Mouse (Mus musculus) T-helper 2 cell (primary cell): ENCODE results near the gene Apol9a.
"Not testable (repeated sequence)": the region's sequence is repeated elsewhere in the genome, so short reads cannot be mapped to it uniquely, and the experiment has no call there.

Source experiments
- in situ Hi-C: fragments of 300-600 bp; cut with MboI, MseI; formaldehyde crosslinking; loops from one replicate; pipeline ENCODE4 v1.15.1; 2025; ENCODE audit warnings: high pct_unique_total_duplicates

Apol9a gene

DNA sequence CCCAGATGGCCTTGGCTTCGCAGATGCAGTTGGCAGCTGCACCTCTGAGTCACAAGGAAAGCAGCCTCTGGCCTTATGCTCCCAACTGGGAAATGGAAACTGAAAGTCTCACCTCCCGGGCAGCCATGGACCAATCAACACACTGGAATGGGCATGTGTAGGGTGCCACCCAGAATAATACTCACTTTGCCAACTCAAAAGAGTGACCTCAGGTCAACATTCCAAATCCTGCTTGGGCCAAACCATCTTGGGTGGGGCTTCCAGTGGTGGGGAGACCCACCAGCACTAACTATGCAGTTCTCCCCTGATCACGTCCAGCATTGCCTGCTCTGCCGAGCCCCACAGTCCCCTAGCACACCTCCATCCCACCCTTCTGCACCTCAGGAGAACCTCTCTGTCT is at the start of gene Apol9a:
Gene Apol9a, minus strand, starts transcription at position 101 of the 400 bp plus-strand sequence.
- in situ Hi-C loops: not testable (repeated sequence)

DNA sequence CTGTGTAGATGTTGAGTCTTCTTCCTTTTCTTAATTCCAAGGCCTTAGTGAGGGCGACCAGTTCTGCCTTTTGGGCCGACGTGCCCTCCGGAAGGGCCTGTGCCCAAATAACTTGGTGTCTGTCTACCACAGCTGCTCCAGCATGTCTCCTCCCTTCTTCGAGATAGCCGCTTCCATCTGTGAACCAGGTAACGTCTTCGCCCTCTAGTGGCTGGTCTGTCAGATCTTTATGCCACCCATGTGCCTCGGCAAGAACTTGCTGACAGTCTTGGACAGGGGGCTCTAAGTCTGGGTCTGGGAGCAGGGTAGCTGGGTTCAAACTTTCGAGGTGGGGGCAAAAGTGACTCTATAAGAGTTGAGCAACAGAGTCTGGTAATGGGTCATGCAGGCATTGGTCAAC is 39.0 kb upstream of the Apol9a start:
- in situ Hi-C loops: loop anchor here (5.0 kb wide), 1 partner anchor 242 kb away; no protein-coding TSS in a partner anchor

GRCm38 (mm10) chr15:77447392-77447791 is 36.5 kb upstream of the Apol9a start, which contains the start of gene Apol7b:
Gene Apol7b (minus strand): TSS chr15:77447492.
- in situ Hi-C loops: not testable (repeated sequence)

- in situ Hi-C loops: not testable (repeated sequence)
Measured at GRCm38 (mm10) chr15:77445668-77446067, 34.7 kb upstream of the Apol9a start.

- in situ Hi-C loops: not testable (repeated sequence)
Measured at GRCm38 (mm10) chr15:77444746-77445145, 33.8 kb upstream of the Apol9a start.

DNA sequence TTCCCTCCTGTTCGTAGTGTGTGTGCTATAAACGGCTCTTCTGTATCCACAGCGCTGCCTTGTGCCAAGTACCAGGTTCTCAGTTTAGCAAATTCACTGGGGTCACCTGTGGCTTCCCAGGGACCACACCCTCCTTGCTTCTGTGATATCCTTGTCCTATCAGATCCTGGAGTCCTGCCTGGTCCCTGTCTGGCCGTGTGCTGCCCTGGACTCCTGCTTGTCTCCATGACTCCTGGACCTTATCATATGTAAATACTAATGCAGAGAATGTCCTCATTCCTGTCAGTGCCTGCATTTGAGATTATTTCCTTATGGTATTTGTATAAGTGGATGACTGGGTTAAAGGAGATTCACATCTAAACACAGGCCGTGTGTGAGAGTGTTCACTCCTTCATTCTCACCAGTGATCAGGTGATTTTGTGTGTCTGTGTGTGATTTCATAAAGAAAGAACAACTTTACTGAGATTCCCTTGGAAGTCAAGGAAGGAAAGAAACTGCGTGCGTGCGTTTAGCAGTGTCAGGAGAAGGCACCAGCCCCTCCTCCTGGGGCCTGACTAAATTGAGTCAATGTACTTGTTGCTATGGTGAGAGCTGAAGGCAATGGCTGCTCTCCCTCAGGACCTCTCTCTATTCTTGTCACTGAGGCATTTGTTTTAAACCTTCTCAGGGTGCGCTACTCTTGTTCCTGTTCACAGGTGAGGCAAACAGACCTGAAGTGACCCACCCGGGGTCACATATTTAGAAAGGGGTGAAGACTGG is 17.9 kb upstream of the Apol9a start:
- in situ Hi-C loops: not testable (repeated sequence)

DNA sequence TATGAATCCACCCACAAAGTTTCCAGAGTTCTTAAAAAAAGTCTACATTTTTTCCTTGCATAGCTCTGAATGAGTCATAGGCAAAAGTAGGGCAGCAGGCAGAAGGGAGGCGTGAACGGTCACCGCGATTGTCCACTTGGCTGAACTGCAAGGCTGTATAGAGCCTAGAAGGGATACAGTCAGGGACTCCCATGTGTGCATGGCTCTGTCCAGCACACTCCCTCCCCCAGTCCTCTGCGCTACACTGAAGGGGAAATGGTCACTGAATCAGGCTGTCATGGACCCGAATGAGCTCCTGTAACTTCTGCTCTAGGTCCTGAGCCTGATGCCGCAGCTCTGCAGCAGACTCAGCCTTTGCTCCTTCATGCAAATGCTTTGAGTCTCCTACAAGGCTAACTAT is 12.0 kb upstream of the Apol9a start:
- in situ Hi-C loops: not testable (repeated sequence)

- in situ Hi-C loops: not testable (repeated sequence)
Measured at GRCm38 (mm10) chr15:77419657-77420056, 8.7 kb upstream of the Apol9a start.

DNA sequence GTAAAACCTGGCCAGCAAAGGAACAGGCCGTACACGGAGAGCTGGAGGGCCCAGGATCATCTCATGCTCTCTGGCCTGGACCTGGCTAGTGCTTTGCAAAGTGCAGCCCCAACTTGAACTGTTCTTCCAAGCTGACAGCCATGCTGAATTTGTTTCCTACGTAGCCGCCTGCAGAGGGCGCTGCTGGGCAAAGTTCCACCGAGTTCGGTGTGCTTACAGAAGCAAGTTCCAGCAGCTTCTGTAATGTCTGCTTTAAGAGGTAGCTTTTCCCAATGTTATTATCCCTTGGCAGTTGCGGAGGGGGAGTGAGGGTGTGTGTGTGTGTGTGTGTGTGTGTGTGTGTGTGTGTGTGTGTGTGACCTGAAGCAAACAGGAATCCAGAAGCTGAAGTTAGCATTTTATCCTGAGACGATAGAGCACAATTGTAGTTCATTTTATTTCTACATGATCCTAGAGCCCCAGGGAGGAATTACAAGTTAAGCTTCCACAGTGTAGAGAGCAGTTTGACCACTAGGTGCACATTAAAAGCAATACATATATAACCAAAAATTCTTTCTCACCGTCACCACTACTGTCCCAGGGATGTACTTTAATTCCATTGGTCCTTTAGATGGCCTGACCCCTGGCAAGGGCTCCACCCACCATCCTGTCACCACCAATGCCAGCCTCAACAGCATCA is 5.9 kb upstream of the Apol9a start:
- in situ Hi-C loops: not testable (repeated sequence)

DNA sequence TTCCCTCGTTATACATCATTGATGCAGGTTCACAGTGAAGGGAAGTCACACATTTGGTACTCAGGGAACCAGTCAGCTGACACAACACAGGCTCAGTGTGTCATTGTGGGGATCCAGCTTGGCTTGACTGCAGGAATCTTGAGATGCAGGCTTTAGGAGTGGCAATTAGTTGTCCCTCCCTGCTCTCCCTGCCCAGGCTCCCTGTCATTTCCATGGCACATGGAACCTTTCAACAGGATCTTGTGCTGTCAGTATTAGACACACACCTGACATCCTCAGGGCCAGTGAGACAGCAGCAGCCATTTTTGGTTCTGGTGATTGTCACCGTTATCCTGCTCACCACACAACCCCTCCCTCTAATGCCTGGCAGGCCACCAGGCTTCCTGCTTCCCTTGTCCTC is 4.7 kb upstream of the Apol9a start:
- in situ Hi-C loops: not testable (repeated sequence)

DNA sequence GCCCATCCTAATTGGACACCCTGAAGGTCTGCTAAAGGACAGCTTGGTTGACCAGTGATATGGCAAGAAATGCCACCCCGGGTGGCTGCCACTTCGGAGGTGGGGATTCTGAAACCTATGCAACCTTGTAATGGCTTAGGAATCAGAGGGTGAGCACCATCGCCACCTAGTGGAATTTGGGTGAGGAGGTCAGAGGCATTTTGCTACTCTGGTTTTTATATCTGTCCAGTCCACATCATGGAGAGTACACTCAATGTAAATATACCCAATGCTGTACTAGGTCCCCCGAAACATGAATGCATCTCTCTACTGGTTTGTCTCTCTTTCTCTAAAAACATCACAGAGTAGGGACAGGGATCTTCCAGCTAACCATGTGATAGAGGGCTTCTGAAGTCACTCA is 1.8 kb upstream of the Apol9a start:
- in situ Hi-C loops: not testable (repeated sequence)

DNA sequence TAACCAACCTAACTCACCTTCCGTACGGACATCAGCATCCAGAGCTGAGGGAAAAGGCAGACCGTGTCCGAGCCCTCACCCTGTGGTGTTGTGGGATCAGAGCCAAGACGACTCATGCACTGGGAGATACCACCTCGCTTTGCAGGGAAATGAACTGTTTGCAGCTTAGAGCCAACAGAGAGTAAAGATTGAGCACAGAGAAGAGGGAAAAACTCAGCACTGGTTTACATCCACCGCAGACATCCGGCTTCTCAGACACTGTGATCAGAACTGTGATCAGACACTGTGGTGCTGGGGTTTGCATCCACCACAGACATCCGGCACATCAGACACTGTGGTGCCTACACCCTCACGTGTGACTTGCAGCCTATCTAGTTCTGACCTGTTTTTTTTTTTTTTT is 4.6 kb downstream of the Apol9a start:
- in situ Hi-C loops: loop anchor here (5.0 kb wide), 1 partner anchor 326 kb away; no protein-coding TSS in a partner anchor

GRCm38 (mm10) chr15:77399027-77399426 is 11.9 kb downstream of the Apol9a start, which contains the start of gene Apol7a:
Gene Apol7a (minus strand): TSS chr15:77399110.
- in situ Hi-C loops: not testable (repeated sequence)

- in situ Hi-C loops: not testable (repeated sequence)
Measured at GRCm38 (mm10) chr15:77397450-77398132, 13.3 kb downstream of the Apol9a start.

DNA sequence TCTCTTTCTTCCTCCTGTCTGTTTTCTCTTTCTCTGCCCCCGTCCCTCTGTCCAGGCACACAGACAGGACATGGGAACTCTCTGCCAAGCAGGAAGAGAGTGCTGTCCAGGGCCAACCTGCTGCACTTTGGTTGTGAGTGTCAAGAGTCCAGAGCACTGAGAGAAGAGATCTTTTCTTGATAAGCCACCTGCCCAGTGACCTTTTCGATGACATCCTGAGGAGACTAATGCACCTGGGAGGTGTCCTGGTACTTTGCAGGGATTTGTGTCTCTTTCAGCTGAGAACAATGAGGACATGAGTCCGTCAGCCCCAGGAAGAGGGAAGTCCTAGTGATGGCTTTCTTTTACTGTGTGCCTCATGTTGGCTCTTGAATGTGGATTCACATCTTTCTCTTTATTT is 17.1 kb downstream of the Apol9a start:
- in situ Hi-C loops: not testable (repeated sequence)

DNA sequence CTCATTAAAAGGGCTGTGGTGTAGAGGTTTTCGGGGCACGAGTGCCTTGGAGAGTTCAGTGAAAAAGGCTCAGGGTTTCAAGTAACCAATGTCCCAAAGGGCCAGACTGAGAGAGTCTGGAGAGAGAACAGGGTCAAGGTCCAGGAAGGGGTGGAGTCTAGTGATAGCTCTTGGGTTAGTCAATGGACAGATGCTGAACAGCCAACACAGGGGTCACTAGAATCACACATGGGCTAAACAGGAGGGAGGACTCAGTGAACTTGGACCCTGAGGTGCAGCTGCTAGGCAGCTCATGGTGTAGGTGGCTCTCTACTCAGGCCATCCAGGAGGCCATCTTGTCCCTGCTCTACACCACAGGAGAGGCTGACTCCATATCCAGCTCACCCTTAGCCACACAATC is 23.5 kb downstream of the Apol9a start:
- in situ Hi-C loops: no loop called here

DNA sequence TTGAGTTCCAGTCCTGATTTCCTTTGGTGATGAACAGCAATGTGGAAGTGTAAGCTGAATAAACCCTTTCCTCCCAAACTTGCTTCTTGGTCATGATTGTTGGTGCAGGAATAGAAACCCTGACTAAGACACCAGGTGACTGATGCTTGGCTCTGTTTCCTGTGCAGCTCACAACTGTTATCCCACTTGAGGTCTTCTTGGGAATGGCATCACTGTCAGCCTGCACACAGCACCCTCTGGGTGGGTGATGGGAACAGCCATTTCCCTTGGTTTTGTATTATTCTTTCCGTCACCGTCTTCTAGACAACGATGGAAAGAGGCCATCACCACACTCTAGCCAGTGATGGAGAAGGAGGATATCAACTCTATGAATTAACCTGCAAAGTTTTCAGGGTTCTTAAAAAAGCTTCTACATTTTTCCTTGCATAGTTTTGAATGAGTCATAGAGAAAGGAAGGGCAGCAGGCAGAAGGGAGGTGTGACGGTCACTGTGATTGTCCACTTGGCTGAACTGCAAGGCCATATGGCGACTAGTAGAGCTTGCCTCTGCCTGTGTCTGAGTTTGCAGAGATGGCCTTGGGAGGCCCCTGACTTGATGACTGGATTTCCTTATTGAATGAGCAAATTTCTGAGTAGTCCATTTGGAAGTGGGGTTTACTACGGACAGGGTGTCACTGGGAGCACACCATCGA is 26.4 kb downstream of the Apol9a start:
- in situ Hi-C loops: no loop called here

DNA sequence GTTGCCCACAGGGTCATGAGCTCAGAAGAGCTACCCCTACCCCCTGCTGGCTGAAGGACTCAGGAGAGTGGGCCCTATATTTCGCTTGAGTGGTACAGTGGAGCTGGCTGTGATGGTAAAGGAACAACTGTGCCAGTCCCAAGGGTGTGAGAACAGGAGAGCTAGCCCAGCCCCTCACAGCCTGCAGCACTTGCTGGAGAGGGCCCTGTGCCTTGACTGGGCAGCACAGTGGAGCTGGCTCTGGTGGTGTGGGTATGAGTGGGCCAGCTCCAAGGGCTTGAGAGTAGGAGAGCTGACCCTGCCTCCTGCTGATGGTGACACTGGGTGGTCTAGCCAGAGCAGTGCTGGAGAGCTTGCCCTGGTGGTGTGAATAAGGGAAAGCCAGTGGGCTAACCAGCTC is 28.1 kb downstream of the Apol9a start:
- in situ Hi-C loops: no loop called here

GRCm38 (mm10) chr15:77382271-77382850 is 28.6 kb downstream of the Apol9a start:
- in situ Hi-C loops: no loop called here

- in situ Hi-C loops: no loop called here
Measured at GRCm38 (mm10) chr15:77381481-77381880, 29.5 kb downstream of the Apol9a start.

GRCm38 (mm10) chr15:77379921-77380320 is 31.0 kb downstream of the Apol9a start:
- in situ Hi-C loops: no loop called here
